Mouse (Mus musculus) frontal cortex, postnatal 10 days (tissue): ENCODE results near the gene Inpp5f.
"Not testable (repeated sequence)": the region's sequence is repeated elsewhere in the genome, so short reads cannot be mapped to it uniquely, and the experiment has no call there.

Experiments
- DNase-seq, 2 experiments: peaks; one replicate each; pipeline ENCODE4 v3.0.0; 2022; ENCODE audit warnings: low spot score in 2 of 2, mixed read lengths in 1 of 2

The Inpp5f gene

GRCm38 (mm10) chr7:128610897-128611798, at the start of gene Inpp5f:
TSS of gene Inpp5f (plus strand) at chr7:128611328.
- DNase-seq = peak; percentile 96

GRCm38 (mm10) chr7:128563373-128563772, 47.8 kb upstream of the Inpp5f start:
- no peak for DNase-seq

- no peak for DNase-seq
Observed at GRCm38 (mm10) chr7:128566311-128566710, 44.8 kb upstream of the Inpp5f start.

GRCm38 (mm10) chr7:128567561-128568244, 43.4 kb upstream of the Inpp5f start:
- no peak for DNase-seq

GRCm38 (mm10) chr7:128569429-128569828, 41.7 kb upstream of the Inpp5f start:
- DNase-seq = not testable (repeated sequence)

GRCm38 (mm10) chr7:128569987-128570656, 41.0 kb upstream of the Inpp5f start:
- DNase-seq = no peak

- not testable (repeated sequence) for DNase-seq
Observed at GRCm38 (mm10) chr7:128570657-128571056, 40.5 kb upstream of the Inpp5f start.

GRCm38 (mm10) chr7:128572030-128572429, 39.1 kb upstream of the Inpp5f start:
- no peak for DNase-seq

GRCm38 (mm10) chr7:128575211-128575610, 35.9 kb upstream of the Inpp5f start:
- DNase-seq = no peak

GRCm38 (mm10) chr7:128575794-128576193, 35.3 kb upstream of the Inpp5f start:
- DNase-seq = no peak

GRCm38 (mm10) chr7:128577607-128578006, 33.5 kb upstream of the Inpp5f start:
- DNase-seq = no peak

- DNase-seq = no peak
Observed at GRCm38 (mm10) chr7:128578199-128578945, 32.8 kb upstream of the Inpp5f start.

- no peak for DNase-seq
Observed at GRCm38 (mm10) chr7:128579381-128579780, 31.7 kb upstream of the Inpp5f start.

- DNase-seq = no peak
Observed at GRCm38 (mm10) chr7:128580318-128580717, 30.8 kb upstream of the Inpp5f start.

- no peak for DNase-seq
Observed at GRCm38 (mm10) chr7:128581864-128582484, 29.2 kb upstream of the Inpp5f start.

GRCm38 (mm10) chr7:128583213-128583948, 27.7 kb upstream of the Inpp5f start:
- DNase-seq = peak; percentile 25 to 68

GRCm38 (mm10) chr7:128587334-128587933, 23.7 kb upstream of the Inpp5f start:
- no peak for DNase-seq

GRCm38 (mm10) chr7:128591345-128592084, 19.6 kb upstream of the Inpp5f start:
- DNase-seq = peak in 1 of 2 experiments; percentile 52
